Mouse (Mus musculus) heart, postnatal 0 days (tissue): ENCODE measurements at regions not wholly inside any gene's neighbourhood (a gene's known extent, or its start where the extent isn't known, plus 50 kb on each side); places are given as distances from the start of the nearest gene placed in this dataset.

ENCODE experiments used
- ATAC-seq: fragments of 200-750 bp; cut with Nextera tagmentation; 2 replicates; pipeline ENCODE4 v1.8.0; 2017; ENCODE audit warnings: low read depth, moderate number of reproducible peaks, moderate library complexity; ENCODE audit not compliant: insufficient read depth
- DNase-seq: peaks from one replicate; pipeline ENCODE4 v3.0.0-alpha.2; 2016; ENCODE audit warnings: low spot score
- H3K27ac ChIP-seq: fragments of 300-500 bp; sonication (generic); 2 replicates; pipeline ENCODE4 v1.5.1; 2014; ENCODE audit warnings: low read depth, mild to moderate bottlenecking
- H3K27me3 ChIP-seq: fragments of 300-500 bp; sonication (generic); 2 replicates; pipeline ENCODE4 v1.6.1; 2014; ENCODE audit warnings: low read length, mixed read lengths; ENCODE audit not compliant: control insufficient read depth, insufficient read depth
- H3K36me3 ChIP-seq: fragments of 300-500 bp; sonication (generic); replicated peaks from 2 replicates; pipeline ENCODE4 v1.6.1; 2014; ENCODE audit warnings: low read length, mixed read lengths; ENCODE audit not compliant: control insufficient read depth, insufficient read depth
- H3K4me1 ChIP-seq: fragments of 300-500 bp; sonication (generic); 2 replicates; pipeline ENCODE4 v1.6.1; 2014; ENCODE audit warnings: antibody characterized with exemption; ENCODE audit not compliant: control insufficient read depth, insufficient read depth
- H3K4me2 ChIP-seq: fragments of 300-500 bp; sonication (generic); 2 replicates; pipeline ENCODE4 v1.6.1; 2014; ENCODE audit warnings: low read depth, mild to moderate bottlenecking, low read length, moderate library complexity
- H3K4me3 ChIP-seq: fragments of 300-500 bp; sonication (generic); 2 replicates; pipeline ENCODE4 v1.5.1; 2014; ENCODE audit warnings: low read depth, low read length
- H3K9ac ChIP-seq: fragments of 300-500 bp; sonication (generic); replicated peaks from 2 replicates; pipeline ENCODE4 v1.6.1; 2014; ENCODE audit warnings: low read depth, low read length, mixed read lengths
- H3K9me3 ChIP-seq: fragments of 300-500 bp; sonication (generic); replicated peaks from 2 replicates; pipeline ENCODE4 v1.6.1; 2016; ENCODE audit warnings: low read length; ENCODE audit not compliant: control insufficient read depth
- CTCF ChIP-seq: IDR thresholded peaks from 2 replicates; pipeline ENCODE4 v1.5.1; 2016; ENCODE audit warnings: antibody characterized with exemption, control low read depth, low read depth
- EP300 ChIP-seq: IDR thresholded peaks from 2 replicates; pipeline ENCODE4 v1.6.1; 2016; ENCODE audit warnings: antibody characterized with exemption, low read depth
- WGBS: fragments of 180-500 bp; shearing (Covaris S2); extraction: QIAGEN DNeasy Blood & Tissue Kit; methylation state at CpG from one replicate; pipeline ENCODE4 v1.1.7; 2014; 5-methylcytosine and 5-hydroxymethylcytosine counted together

GRCm38 (mm10) chr3:41302805-41303204 is 220.0 kb upstream of the Pgrmc2 start:
- Histone ChIP-seq H3K4me1 (no peaks in the 10 kb centered on the region), H3K9me3 (no peaks in the 10 kb centered on the region), H3K36me3 (no peaks in the 10 kb centered on the region), H3K27me3 (no peaks in the 10 kb centered on the region), H3K9ac (no peak overlapping the region), H3K4me2 (no peak overlapping the region), H3K27ac (no peak overlapping the region), H3K4me3 (no peak overlapping the region)
- ATAC-seq (no peak), DNase-seq (no peak)
- TF ChIP-seq CTCF (no peak), EP300 (no peak)
- 65% methylated on average over 3 of the region's 3 CpGs for WGBS

GRCm38 (mm10) chr3:41298776-41299175 is 215.9 kb upstream of the Pgrmc2 start:
- H3K27me3 ChIP-seq = no peaks in the 10 kb centered on the region
- WGBS = 65% methylated on average over 4 of the region's 4 CpGs

GRCm38 (mm10) chr3:41296152-41296809 is 213.4 kb upstream of the Pgrmc2 start:
- 73% methylated on average over 11 of the region's 11 CpGs for WGBS
- ATAC-seq (no peak), DNase-seq (no peak)
- H3K4me3 ChIP-seq = no peak overlapping the region
- H3K4me1 ChIP-seq = peaks cover 17% of the 10 kb centered on the region
- no peak overlapping the region for H3K9ac ChIP-seq
- H3K27me3 ChIP-seq = no peaks in the 10 kb centered on the region
- no peak overlapping the region for H3K4me2 ChIP-seq
- no peak overlapping the region for H3K27ac ChIP-seq
- no peaks in the 10 kb centered on the region for H3K36me3 ChIP-seq
- no peak for TF ChIP-seq EP300
- no peak for TF ChIP-seq CTCF
- no peaks in the 10 kb centered on the region for H3K9me3 ChIP-seq

More at GRCm38 (mm10) chr3:41298776-41299175, 215.9 kb upstream of the Pgrmc2 start:
- no peak for ATAC-seq
- H3K36me3 ChIP-seq = no peaks in the 10 kb centered on the region
- DNase-seq = no peak
- peaks cover 17% of the 10 kb centered on the region for H3K4me1 ChIP-seq
- H3K27ac ChIP-seq = no peak overlapping the region
- no peak for TF ChIP-seq EP300
- no peak for TF ChIP-seq CTCF
- H3K9ac ChIP-seq = no peak overlapping the region
- H3K4me2 ChIP-seq = no peak overlapping the region
- no peaks in the 10 kb centered on the region for H3K9me3 ChIP-seq
- H3K4me3 ChIP-seq = no peak overlapping the region

- H3K9ac ChIP-seq = no peak overlapping the region
- no peaks in the 10 kb centered on the region for H3K27me3 ChIP-seq
- H3K4me1 ChIP-seq = peaks cover 17% of the 10 kb centered on the region
- no peak for TF ChIP-seq CTCF
- TF ChIP-seq EP300 = no peak; the same call in 1 of the 2 replicates
- DNase-seq (peak; percentile 80), ATAC-seq (peak; percentile 80)
- H3K36me3 ChIP-seq = no peaks in the 10 kb centered on the region
- WGBS = 22% methylated on average over 8 of the region's 8 CpGs
- peak overlapping the region; percentile 3; the same call in 1 of the 2 replicates for H3K4me3 ChIP-seq
- H3K4me2 ChIP-seq = peak overlapping the region; percentile 29
- H3K9me3 ChIP-seq = no peaks in the 10 kb centered on the region
- H3K27ac ChIP-seq = peak overlapping the region; percentile 55
These were observed 212.3 kb upstream of the Pgrmc2 start for GRCm38 (mm10) chr3:41295150-41295549.

GRCm38 (mm10) chr3:41290535-41291307 is 207.9 kb upstream of the Pgrmc2 start:
- Histone ChIP-seq H3K9ac (no peak overlapping the region), H3K4me3 (no peak overlapping the region), H3K4me1 (peaks cover 9% of the 10 kb centered on the region), H3K36me3 (no peaks in the 10 kb centered on the region), H3K27me3 (no peaks in the 10 kb centered on the region), H3K4me2 (no peak overlapping the region), H3K27ac (no peak overlapping the region), H3K9me3 (no peaks in the 10 kb centered on the region)
- 68% methylated on average over 11 of the region's 11 CpGs for WGBS
- DNase-seq (no peak), ATAC-seq (no peak; the same call in 1 of the 2 replicates)
- TF ChIP-seq EP300 = no peak
- no peak for TF ChIP-seq CTCF
